Mouse (Mus musculus) cortical plate, adult 2 months (tissue): ENCODE measurements around the gene Gpalpp1.

Experiments used
- CTCF ChIP-seq: fragments of 200-500 bp; IDR thresholded peaks from 2 replicates; pipeline ENCODE4 v1.5.1; 2011; ENCODE audit warnings: mild to moderate bottlenecking, control low read depth, low read length; ENCODE audit not compliant: insufficient read depth; ENCODE audit errors: extremely low read depth
- POLR2A ChIP-seq: fragments of 200-500 bp; IDR thresholded peaks from 2 replicates; pipeline ENCODE4 v1.6.1; 2011; ENCODE audit warnings: mild to moderate bottlenecking, low read length, control low read depth; ENCODE audit not compliant: insufficient read depth; ENCODE audit errors: extremely low read depth

DNA sequence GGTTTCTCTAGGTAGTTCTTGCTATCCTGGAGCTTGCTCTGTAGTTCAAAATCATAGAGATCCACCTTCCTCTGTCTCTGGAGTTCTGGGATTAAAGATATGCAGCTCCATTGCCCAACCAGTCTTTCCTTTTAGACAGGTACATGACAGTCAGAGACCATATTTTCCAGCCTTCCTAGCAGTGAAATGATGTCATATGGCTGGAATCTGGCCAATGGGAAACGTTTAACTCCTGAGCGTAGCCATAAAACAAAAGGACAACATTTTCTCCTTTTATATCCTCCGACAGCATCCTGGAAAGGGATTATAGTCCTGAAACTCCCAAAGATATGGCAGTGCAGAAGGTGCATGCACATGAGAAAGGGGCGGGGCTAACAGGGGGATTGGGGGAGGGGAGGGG is 42.3 kb downstream of the Gpalpp1 start:
- TF ChIP-seq CTCF, result no peak
- no peak for TF ChIP-seq POLR2A
